Mouse (Mus musculus): ENCODE results near the gene Hs6st1. TPM values are rescaled to one million over a fixed set of nuclear protein-coding genes. Genes with fewer than 3 reads are reported as not detected.

Hs6st1 gene
- total RNA-seq, 2 experiments from 2014 or later, result 20.7 to 22.0 TPM

GRCm38 (mm10) chr1:36074197-36074596 lies 6.0 kb downstream of the Hs6st1 start:
- H3K27ac ChIP-seq, result peak overlapping the region; percentile 12; the same call in 1 of the 2 replicates
- no peak for TF ChIP-seq CTCF (IDR thresholded peaks at IDR 0.05)
- no peak overlapping the region for H3K4me3 ChIP-seq
- intact Hi-C loops (cut with DNase I), result loop anchor here (5.0 kb wide), 1 partner anchor 178 kb away; no protein-coding TSS in a partner anchor
- DNase-seq, result no peak

- TF ChIP-seq CTCF (IDR thresholded peaks at IDR 0.05), result no peak
- no peak for DNase-seq
- peak overlapping the region; percentile 13; the same call in 1 of the 2 replicates for H3K27ac ChIP-seq
- H3K4me3 ChIP-seq, result no peak overlapping the region
- intact Hi-C loops (cut with DNase I), result loop anchor here (5.0 kb wide), 1 partner anchor 177 kb away; no protein-coding TSS in a partner anchor
Observed at GRCm38 (mm10) chr1:36074968-36075367, 6.8 kb downstream of the Hs6st1 start.

- intact Hi-C loops (cut with DNase I), result no loop called here
- no peak overlapping the region for H3K4me3 ChIP-seq
- H3K27ac ChIP-seq, result no peak overlapping the region
- no peak for DNase-seq
- no peak for TF ChIP-seq CTCF (IDR thresholded peaks at IDR 0.05)
Observed at GRCm38 (mm10) chr1:36075652-36076051, 7.5 kb downstream of the Hs6st1 start.

GRCm38 (mm10) chr1:36077084-36077483 lies 8.9 kb downstream of the Hs6st1 start:
- no peak for TF ChIP-seq CTCF (IDR thresholded peaks at IDR 0.05)
- Histone ChIP-seq H3K4me3 (no peak overlapping the region), H3K27ac (no peak overlapping the region)
- intact Hi-C loops (cut with DNase I), result no loop called here
- DNase-seq, result no peak

- Histone ChIP-seq H3K4me3 (no peak overlapping the region), H3K27ac (no peak overlapping the region)
- TF ChIP-seq CTCF (IDR thresholded peaks at IDR 0.05), result no peak
- no peak for DNase-seq
- intact Hi-C loops (cut with DNase I), result no loop called here
Observed at GRCm38 (mm10) chr1:36078250-36078649, 10.1 kb downstream of the Hs6st1 start.

- H3K27ac ChIP-seq, result peak overlapping the region; percentile 66
- intact Hi-C loops (cut with DNase I), result no loop called here
- no peak overlapping the region for H3K4me3 ChIP-seq
Observed at GRCm38 (mm10) chr1:36079679-36080078, 11.5 kb downstream of the Hs6st1 start.

GRCm38 (mm10) chr1:36080974-36081373 lies 12.8 kb downstream of the Hs6st1 start:
- H3K4me3 ChIP-seq, result no peak overlapping the region
- TF ChIP-seq CTCF (IDR thresholded peaks at IDR 0.05), result no peak
- DNase-seq, result no peak
- no peak overlapping the region for H3K27ac ChIP-seq
- intact Hi-C loops (cut with DNase I), result no loop called here

More at GRCm38 (mm10) chr1:36079679-36080078, 11.5 kb downstream of the Hs6st1 start:
- no peak for TF ChIP-seq CTCF (IDR thresholded peaks at IDR 0.05)
- DNase-seq, result peak; percentile 59

GRCm38 (mm10) chr1:36082184-36082583 lies 14.0 kb downstream of the Hs6st1 start:
- H3K27ac ChIP-seq, result no peak overlapping the region
- intact Hi-C loops (cut with DNase I), result no loop called here
- DNase-seq, result no peak
- H3K4me3 ChIP-seq, result no peak overlapping the region
- TF ChIP-seq CTCF (IDR thresholded peaks at IDR 0.05), result no peak

- intact Hi-C loops (cut with DNase I), result no loop called here
- no peak overlapping the region for H3K27ac ChIP-seq
- no peak for TF ChIP-seq CTCF (IDR thresholded peaks at IDR 0.05)
- no peak overlapping the region for H3K4me3 ChIP-seq
- no peak for DNase-seq
Observed at GRCm38 (mm10) chr1:36083554-36083953, 15.4 kb downstream of the Hs6st1 start.

GRCm38 (mm10) chr1:36085069-36085468 lies 16.9 kb downstream of the Hs6st1 start:
- TF ChIP-seq CTCF (IDR thresholded peaks at IDR 0.05), result no peak
- H3K4me3 ChIP-seq, result no peak overlapping the region
- no peak for DNase-seq
- H3K27ac ChIP-seq, result no peak overlapping the region
- intact Hi-C loops (cut with DNase I), result no loop called here

GRCm38 (mm10) chr1:36088367-36088766 lies 20.2 kb downstream of the Hs6st1 start:
- Histone ChIP-seq H3K4me3 (no peak overlapping the region), H3K27ac (peak overlapping the region; percentile 69)
- no peak for DNase-seq
- TF ChIP-seq CTCF (IDR thresholded peaks at IDR 0.05), result no peak
- intact Hi-C loops (cut with DNase I), result no loop called here

- Histone ChIP-seq H3K4me3 (no peak overlapping the region), H3K27ac (peak overlapping the region; percentile 69)
- intact Hi-C loops (cut with DNase I), result no loop called here
- DNase-seq, result no peak
- TF ChIP-seq CTCF (IDR thresholded peaks at IDR 0.05), result no peak
Observed at GRCm38 (mm10) chr1:36089481-36089880, 21.3 kb downstream of the Hs6st1 start.

- DNase-seq, result peak; percentile 59
- H3K27ac ChIP-seq, result peak overlapping the region; percentile 69
- TF ChIP-seq CTCF (IDR thresholded peaks at IDR 0.05), result no peak
- no peak overlapping the region for H3K4me3 ChIP-seq
- intact Hi-C loops (cut with DNase I), result loop anchor here (5.0 kb wide), 1 partner anchor 37 kb away; no protein-coding TSS in a partner anchor
Observed at GRCm38 (mm10) chr1:36090011-36090721, 22.0 kb downstream of the Hs6st1 start.

- no peak for DNase-seq
- intact Hi-C loops (cut with DNase I), result loop anchor here (5.0 kb wide), 1 partner anchor 37 kb away; no protein-coding TSS in a partner anchor
- H3K27ac ChIP-seq, result peak overlapping the region; percentile 69; the same call in 1 of the 2 replicates
- H3K4me3 ChIP-seq, result no peak overlapping the region
- no peak for TF ChIP-seq CTCF (IDR thresholded peaks at IDR 0.05)
Observed at GRCm38 (mm10) chr1:36090722-36091110, 22.5 kb downstream of the Hs6st1 start.

Measured in gastrocnemius, adult 2 months (tissue).